Mouse (Mus musculus): ENCODE data around the gene Csrp1. TPM values are rescaled to one million over a fixed set of nuclear protein-coding genes. Genes with fewer than 3 reads are reported as not detected.

Csrp1 gene
- total RNA-seq, 2 experiments from 2014 or later: 195 to 250 TPM

GRCm38 (mm10) chr1:135765645-135766591, 46.1 kb downstream of the Csrp1 start, which contains the start of gene Phlda3:
Gene Phlda3 (plus strand): TSS chr1:135766119.
- intact Hi-C loops (cut with DNase I): no loop called here
- DNase-seq (ENCODE audit: low spot score in 2 of 2): peak; percentile 53 to 71

GRCm38 (mm10) chr1:135766592-135767306, 46.9 kb downstream of the Csrp1 start:
- intact Hi-C loops (cut with DNase I): no loop called here
- no peak for DNase-seq (ENCODE audit: low spot score in 2 of 2)

GRCm38 (mm10) chr1:135767324-135767890, 47.5 kb downstream of the Csrp1 start:
- intact Hi-C loops (cut with DNase I): no loop called here
- DNase-seq (ENCODE audit: low spot score in 2 of 2): no peak

- intact Hi-C loops (cut with DNase I): no loop called here
- DNase-seq (ENCODE audit: low spot score in 2 of 2): no peak
These were observed 48.5 kb downstream of the Csrp1 start for GRCm38 (mm10) chr1:135768400-135768799.

GRCm38 (mm10) chr1:135770237-135770636, 50.4 kb downstream of the Csrp1 start:
- DNase-seq (ENCODE audit: low spot score in 2 of 2): no peak
- intact Hi-C loops (cut with DNase I): no loop called here

GRCm38 (mm10) chr1:135770896-135771572, 51.2 kb downstream of the Csrp1 start:
- intact Hi-C loops (cut with DNase I): no loop called here
- DNase-seq (ENCODE audit: low spot score in 2 of 2): no peak

GRCm38 (mm10) chr1:135771573-135771970, 51.7 kb downstream of the Csrp1 start:
- no peak for DNase-seq (ENCODE audit: low spot score in 2 of 2)
- intact Hi-C loops (cut with DNase I): no loop called here

- no peak for DNase-seq (ENCODE audit: low spot score in 2 of 2)
- intact Hi-C loops (cut with DNase I): no loop called here
These were observed 56.7 kb downstream of the Csrp1 start for GRCm38 (mm10) chr1:135776596-135776995.

- intact Hi-C loops (cut with DNase I): no loop called here
These were observed 57.2 kb downstream of the Csrp1 start for GRCm38 (mm10) chr1:135777046-135777445.

GRCm38 (mm10) chr1:135778780-135779535, 59.1 kb downstream of the Csrp1 start, which contains the start of gene Tnni1:
Gene Tnni1 (plus strand): TSS chr1:135779434.
- intact Hi-C loops (cut with DNase I): no loop called here
- DNase-seq (ENCODE audit: low spot score in 2 of 2): no peak

More at GRCm38 (mm10) chr1:135777046-135777445, 57.2 kb downstream of the Csrp1 start:
- DNase-seq (ENCODE audit: low spot score in 2 of 2): no peak

GRCm38 (mm10) chr1:135780649-135781048, 60.8 kb downstream of the Csrp1 start:
- intact Hi-C loops (cut with DNase I): loop anchor here (1.0 kb wide), 2 partner anchors 27 to 61 kb away; no protein-coding TSS in a partner anchor
- DNase-seq (ENCODE audit: low spot score in 2 of 2): no peak

GRCm38 (mm10) chr1:135781220-135781619, 61.4 kb downstream of the Csrp1 start:
- intact Hi-C loops (cut with DNase I): loop anchor here (1.0 kb wide), 2 partner anchors 28 to 62 kb away; no protein-coding TSS in a partner anchor
- DNase-seq (ENCODE audit: low spot score in 2 of 2): peak; percentile 53 to 57

GRCm38 (mm10) chr1:135782816-135783215, 63.0 kb downstream of the Csrp1 start:
- intact Hi-C loops (cut with DNase I): no loop called here
- DNase-seq (ENCODE audit: low spot score in 2 of 2): no peak

- intact Hi-C loops (cut with DNase I): loop anchor here (2.0 kb wide), 1 partner anchor 35 kb away; no protein-coding TSS in a partner anchor
- peak; percentile 62 to 68 for DNase-seq (ENCODE audit: low spot score in 2 of 2)
These were observed 67.9 kb downstream of the Csrp1 start for GRCm38 (mm10) chr1:135787799-135788198.

- intact Hi-C loops (cut with DNase I): loop anchor here (2.0 kb wide), 1 partner anchor 36 kb away; no protein-coding TSS in a partner anchor
- DNase-seq (ENCODE audit: low spot score in 2 of 2): no peak
These were observed 68.8 kb downstream of the Csrp1 start for GRCm38 (mm10) chr1:135788708-135789107.

- intact Hi-C loops (cut with DNase I): loop anchor here (2.0 kb wide), 2 partner anchors 37 to 71 kb away; no protein-coding TSS in a partner anchor
- peak in 1 of 2 experiments; percentile 53 for DNase-seq (ENCODE audit: low spot score in 2 of 2)
These were observed 70.0 kb downstream of the Csrp1 start for GRCm38 (mm10) chr1:135789815-135790214.

- intact Hi-C loops (cut with DNase I): no loop called here
- DNase-seq (ENCODE audit: low spot score in 2 of 2): no peak
These were observed 72.5 kb downstream of the Csrp1 start for GRCm38 (mm10) chr1:135792143-135792939.

All from left cerebral cortex, postnatal 36 days (tissue).